Mouse (Mus musculus) lung, postnatal 0 days (tissue): ENCODE measurements around the gene Pde4d.

Source experiments
- CTCF ChIP-seq: IDR thresholded peaks from 2 replicates; pipeline ENCODE4 v1.5.1; 2016; ENCODE audit warnings: antibody characterized with exemption, mild to moderate bottlenecking
- EP300 ChIP-seq: IDR thresholded peaks from 2 replicates; pipeline ENCODE4 v1.6.1; 2016; ENCODE audit warnings: antibody characterized with exemption, mild to moderate bottlenecking, control low read depth

GRCm38 (mm10) chr13:109746492-109746891, 1296.7 kb downstream of the Pde4d start:
- TF ChIP-seq CTCF (no peak), EP300 (no peak)
